Mouse (Mus musculus): ENCODE measurements around the gene Zmiz1. TPM values are rescaled to one million over a fixed set of nuclear protein-coding genes. Genes with fewer than 3 reads are reported as not detected.

Gene Zmiz1
- polyA plus RNA-seq, 1 experiment from 2014 or later = 55.5 TPM

DNA sequence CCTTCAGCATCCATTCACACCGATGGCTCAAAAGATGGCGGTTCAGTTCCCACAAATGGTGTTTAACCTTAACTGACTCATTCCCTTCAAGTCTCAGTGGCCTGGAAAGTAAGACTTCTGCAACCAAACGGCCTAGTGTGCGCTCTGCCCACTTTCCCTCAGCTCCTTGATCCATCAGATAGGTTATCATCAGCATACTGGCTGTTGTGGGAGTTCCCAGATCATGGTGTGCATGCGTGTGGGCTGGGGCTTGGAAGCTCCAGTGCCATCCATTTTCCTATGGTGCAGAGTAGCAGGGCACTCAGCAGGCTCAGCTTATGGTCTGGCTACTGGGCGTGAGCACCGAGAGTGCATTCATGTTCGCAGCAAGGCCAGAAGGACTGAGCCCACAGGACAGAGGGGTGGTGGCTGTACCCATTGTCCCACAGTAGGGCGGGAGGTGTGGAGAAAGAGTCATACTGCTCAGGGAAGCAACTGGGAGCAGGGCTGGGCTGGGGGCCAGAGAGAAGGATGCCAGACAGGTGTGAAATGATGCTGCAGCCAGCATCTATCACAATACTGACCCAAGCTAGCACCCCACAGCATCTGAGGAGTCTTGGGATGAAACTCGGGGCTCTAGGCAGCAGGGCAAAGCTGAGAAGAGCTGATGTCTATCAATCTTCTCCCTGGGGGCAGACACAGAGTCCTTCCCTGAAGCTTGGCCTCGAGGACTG, 33.7 kb downstream of the Zmiz1 start:
- DNase-seq (ENCODE audit: low spot score) = no peak
- Histone ChIP-seq H3K27me3 (ENCODE audit: low read depth, poor library complexity, severe bottlenecking) (no peaks in the 10 kb centered on the region), H3K4me3 (no peak overlapping the region), H3K36me3 (no peaks in the 10 kb centered on the region), H3K9me3 (replicated peaks) (no peaks in the 10 kb centered on the region), H3K27ac (no peak overlapping the region), H3K4me1 (peaks cover 97% of the 10 kb centered on the region)
- 84% methylated on average over 11 of the region's 11 CpGs for WGBS

DNA sequence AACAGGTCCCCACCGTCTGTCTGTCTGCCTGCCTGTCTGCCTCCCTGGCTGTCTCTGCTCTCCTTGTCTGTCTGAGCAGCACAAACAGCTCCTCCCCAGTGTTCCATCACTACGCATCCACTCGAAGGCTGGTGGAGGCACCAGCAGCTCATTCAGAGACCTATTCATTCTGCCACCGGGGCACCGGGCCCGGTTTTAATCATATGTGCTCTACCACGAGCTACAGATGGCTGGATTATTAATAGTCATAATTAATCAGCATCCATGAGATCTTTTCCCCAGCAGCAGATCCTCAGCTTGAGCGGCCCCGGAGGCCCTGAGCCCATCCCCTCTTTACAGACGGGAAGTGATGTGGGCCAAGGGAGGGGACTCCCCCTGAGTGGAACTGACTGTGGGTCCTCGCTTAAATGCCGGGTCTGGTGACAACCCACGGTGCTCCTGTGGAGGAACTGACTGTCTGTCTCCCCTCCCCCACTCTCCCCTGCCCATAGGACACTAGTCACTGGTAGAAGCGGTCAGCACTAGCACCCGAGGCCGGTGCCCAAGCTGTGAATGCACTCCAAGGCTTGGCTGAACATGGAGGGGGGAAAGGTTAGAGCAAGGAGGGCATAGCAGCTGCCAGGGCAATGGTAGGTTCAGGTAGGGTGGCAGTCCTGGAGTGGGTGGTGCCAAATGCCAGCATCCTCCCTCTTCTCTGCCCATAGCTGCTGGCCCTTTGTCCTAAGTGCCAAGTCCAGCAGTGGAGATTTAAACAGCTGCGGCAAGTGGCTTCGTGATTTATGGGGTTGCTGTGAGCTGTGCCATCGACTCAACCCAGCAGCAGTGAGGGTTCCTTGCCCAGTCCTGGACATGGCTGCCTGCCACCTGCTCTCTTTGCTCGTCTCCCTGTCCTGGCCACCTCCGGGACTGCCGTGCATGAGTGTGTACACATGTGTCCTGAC, 34.6 kb downstream of the Zmiz1 start:
- Histone ChIP-seq H3K27ac (no peak overlapping the region), H3K36me3 (no peaks in the 10 kb centered on the region), H3K27me3 (ENCODE audit: low read depth, poor library complexity, severe bottlenecking) (no peaks in the 10 kb centered on the region), H3K4me3 (no peak overlapping the region), H3K4me1 (peaks cover 99% of the 10 kb centered on the region), H3K9me3 (replicated peaks) (no peaks in the 10 kb centered on the region)
- WGBS = 78% methylated on average over 22 of the region's 22 CpGs
- no peak for DNase-seq (ENCODE audit: low spot score)

DNA sequence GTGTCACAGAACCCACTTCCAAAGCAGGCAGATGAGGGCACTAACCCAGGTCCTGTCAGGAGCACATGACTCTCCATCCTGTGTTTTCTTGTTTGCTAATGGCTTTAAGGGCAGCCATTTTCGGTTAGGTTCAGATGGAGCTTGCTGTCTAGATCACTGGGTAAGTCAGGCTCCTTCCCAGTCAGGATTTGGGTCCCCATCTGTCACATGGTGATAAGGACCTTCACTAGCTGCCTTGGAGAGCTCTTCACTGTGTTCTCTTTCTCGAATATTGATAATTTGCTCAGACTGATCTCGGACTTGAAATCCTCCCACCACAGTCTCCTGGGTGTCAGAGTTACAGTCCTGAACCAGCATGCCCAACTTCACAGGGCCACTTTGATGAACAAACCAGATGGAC, 35.8 kb downstream of the Zmiz1 start:
- Histone ChIP-seq H3K27ac (no peak overlapping the region), H3K4me1 (peaks cover 99% of the 10 kb centered on the region), H3K4me3 (no peak overlapping the region), H3K36me3 (0 out of 2 replicates have a peak, but pooled peaks cover 4% of the 10 kb centered on the region), H3K27me3 (ENCODE audit: low read depth, poor library complexity, severe bottlenecking) (no peaks in the 10 kb centered on the region), H3K9me3 (replicated peaks) (no peaks in the 10 kb centered on the region)
- 84% methylated on average over 3 of the region's 3 CpGs for WGBS
- no peak for DNase-seq (ENCODE audit: low spot score)

DNA sequence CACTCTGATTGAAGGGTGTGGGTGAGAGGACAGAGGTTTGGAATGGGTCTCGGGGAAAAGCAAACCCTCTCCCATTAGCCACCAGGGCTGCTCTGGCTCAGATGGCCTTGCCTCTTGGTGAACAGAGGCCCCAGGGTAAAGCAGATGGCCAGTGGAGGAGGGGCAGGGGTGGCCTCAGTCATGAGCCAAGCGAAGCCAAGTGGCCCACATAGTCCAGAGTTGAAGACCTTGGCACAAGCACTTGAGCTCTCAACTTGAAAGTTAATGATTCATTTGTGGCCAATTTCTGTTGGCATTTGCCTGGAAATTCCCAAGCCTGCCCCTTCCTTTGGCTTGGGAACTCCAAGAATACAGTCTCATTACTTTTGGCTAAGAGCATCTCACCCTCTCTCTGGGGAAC, 37.1 kb downstream of the Zmiz1 start:
- DNase-seq (ENCODE audit: low spot score) = no peak
- Histone ChIP-seq H3K27ac (no peak overlapping the region), H3K4me3 (no peak overlapping the region), H3K9me3 (replicated peaks) (no peaks in the 10 kb centered on the region), H3K27me3 (ENCODE audit: low read depth, poor library complexity, severe bottlenecking) (no peaks in the 10 kb centered on the region), H3K36me3 (0 out of 2 replicates have a peak, but pooled peaks cover 7% of the 10 kb centered on the region), H3K4me1 (peaks cover 99% of the 10 kb centered on the region)
- 92% methylated on average over 2 of the region's 2 CpGs for WGBS

DNA sequence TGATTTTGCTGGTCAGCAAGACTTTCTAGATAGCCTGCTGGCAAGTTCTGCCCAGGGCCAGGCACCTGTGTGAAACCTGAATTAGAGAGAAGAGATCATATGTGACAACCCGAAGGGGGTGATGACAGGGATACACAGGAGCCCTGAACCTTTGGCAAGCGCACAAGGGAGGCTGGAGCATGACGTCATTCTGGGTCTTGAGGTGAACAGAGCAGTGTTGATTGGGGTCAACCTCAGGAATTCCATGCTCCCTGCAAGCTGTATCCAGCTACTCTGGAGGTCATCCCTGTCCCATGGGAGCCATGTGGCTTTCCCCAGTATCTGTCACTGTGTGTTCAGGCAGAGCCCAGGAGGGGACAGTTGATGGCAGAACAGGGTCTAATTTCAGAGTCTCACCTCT, 38.0 kb downstream of the Zmiz1 start:
- no peaks in the 10 kb centered on the region for H3K9me3 ChIP-seq (replicated peaks)
- no peak overlapping the region for H3K27ac ChIP-seq
- H3K4me1 ChIP-seq = peaks cover 98% of the 10 kb centered on the region
- no peak for DNase-seq (ENCODE audit: low spot score)
- H3K36me3 ChIP-seq = peaks cover 7% of the 10 kb centered on the region; the same call in 1 of the 2 replicates
- no peak overlapping the region for H3K4me3 ChIP-seq
- WGBS = 60% methylated on average over 3 of the region's 3 CpGs
- H3K27me3 ChIP-seq (ENCODE audit: low read depth, poor library complexity, severe bottlenecking) = no peaks in the 10 kb centered on the region

DNA sequence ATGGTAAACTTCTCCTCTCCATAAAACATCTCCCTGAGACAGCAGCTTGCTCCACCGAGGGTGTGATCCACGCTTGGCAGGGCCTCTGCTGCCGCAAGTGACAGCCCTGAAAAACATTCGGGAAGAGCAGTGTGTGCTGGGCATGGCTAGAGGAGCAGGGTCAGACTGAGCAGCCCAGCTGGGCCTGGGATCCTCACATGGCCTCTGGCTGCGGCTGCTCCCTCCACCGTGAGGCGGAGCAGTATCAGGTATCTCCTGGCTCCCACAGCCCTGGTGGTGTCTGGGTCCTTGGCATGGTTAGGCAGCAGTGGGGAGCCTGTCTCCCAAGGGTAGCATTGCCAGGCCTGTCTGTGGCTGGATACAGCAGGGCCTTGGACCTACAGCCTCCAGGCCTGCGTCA, 38.6 kb downstream of the Zmiz1 start:
- peak overlapping the region; percentile 63 for H3K27ac ChIP-seq
- DNase-seq (ENCODE audit: low spot score) = no peak
- 11% methylated on average over 8 of the region's 8 CpGs for WGBS
- H3K27me3 ChIP-seq (ENCODE audit: low read depth, poor library complexity, severe bottlenecking) = no peaks in the 10 kb centered on the region
- no peak overlapping the region for H3K4me3 ChIP-seq
- peaks cover 13% of the 10 kb centered on the region for H3K36me3 ChIP-seq
- peaks cover 93% of the 10 kb centered on the region for H3K4me1 ChIP-seq
- H3K9me3 ChIP-seq (replicated peaks) = no peaks in the 10 kb centered on the region

DNA sequence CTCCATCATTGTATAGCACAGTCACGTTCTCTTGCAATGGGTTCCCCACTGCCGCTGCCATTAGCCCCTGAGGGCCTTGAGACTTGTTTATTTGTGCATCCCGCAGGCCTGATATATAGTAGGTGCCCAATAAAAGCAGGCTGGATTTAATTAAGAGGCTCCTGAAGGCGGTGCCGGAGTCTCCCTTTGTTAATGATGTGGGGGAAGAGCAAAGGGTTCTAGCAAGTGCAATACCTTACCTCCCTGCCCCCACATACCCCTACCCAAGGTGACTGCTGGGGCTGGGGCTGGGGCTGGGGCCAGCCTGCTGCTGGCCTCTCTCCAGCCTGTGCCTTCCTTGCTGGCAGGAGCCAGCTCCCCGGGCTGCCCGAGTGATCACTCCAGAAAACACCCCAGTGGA, 39.4 kb downstream of the Zmiz1 start:
- peak; percentile 51 for DNase-seq (ENCODE audit: low spot score)
- peak overlapping the region; percentile 63 for H3K27ac ChIP-seq
- H3K9me3 ChIP-seq (replicated peaks) = no peaks in the 10 kb centered on the region
- H3K36me3 ChIP-seq = peaks cover 21% of the 10 kb centered on the region
- peaks cover 85% of the 10 kb centered on the region for H3K4me1 ChIP-seq
- H3K27me3 ChIP-seq (ENCODE audit: low read depth, poor library complexity, severe bottlenecking) = no peaks in the 10 kb centered on the region
- H3K4me3 ChIP-seq = no peak overlapping the region
- 23% methylated on average over 7 of the region's 7 CpGs for WGBS

DNA sequence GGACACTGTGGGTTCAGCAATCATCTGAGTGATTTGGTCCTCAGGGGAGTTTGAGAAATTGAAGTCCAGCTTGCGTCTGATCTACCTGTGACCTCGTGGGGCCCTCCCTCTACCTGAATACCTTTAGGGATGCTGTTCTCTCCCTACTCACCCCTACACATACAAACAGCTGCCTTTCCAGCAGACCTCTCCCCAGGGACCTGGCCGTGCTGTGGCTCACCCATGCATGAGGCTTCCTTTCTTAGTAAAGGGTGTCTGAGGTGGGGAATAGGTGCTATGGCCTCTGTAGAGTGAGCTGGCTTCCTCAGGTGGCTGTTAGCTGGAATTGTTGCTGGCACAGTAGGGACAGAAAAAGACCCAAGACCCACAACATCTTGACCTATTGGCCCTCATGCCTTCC, 40.5 kb downstream of the Zmiz1 start:
- Histone ChIP-seq H3K4me3 (no peak overlapping the region), H3K27me3 (ENCODE audit: low read depth, poor library complexity, severe bottlenecking) (no peaks in the 10 kb centered on the region), H3K9me3 (replicated peaks) (no peaks in the 10 kb centered on the region), H3K36me3 (peaks cover 33% of the 10 kb centered on the region), H3K27ac (peak overlapping the region; percentile 63; the same call in 1 of the 2 replicates), H3K4me1 (peaks cover 81% of the 10 kb centered on the region)
- DNase-seq (ENCODE audit: low spot score) = no peak
- WGBS = 59% methylated on average over 3 of the region's 3 CpGs

DNA sequence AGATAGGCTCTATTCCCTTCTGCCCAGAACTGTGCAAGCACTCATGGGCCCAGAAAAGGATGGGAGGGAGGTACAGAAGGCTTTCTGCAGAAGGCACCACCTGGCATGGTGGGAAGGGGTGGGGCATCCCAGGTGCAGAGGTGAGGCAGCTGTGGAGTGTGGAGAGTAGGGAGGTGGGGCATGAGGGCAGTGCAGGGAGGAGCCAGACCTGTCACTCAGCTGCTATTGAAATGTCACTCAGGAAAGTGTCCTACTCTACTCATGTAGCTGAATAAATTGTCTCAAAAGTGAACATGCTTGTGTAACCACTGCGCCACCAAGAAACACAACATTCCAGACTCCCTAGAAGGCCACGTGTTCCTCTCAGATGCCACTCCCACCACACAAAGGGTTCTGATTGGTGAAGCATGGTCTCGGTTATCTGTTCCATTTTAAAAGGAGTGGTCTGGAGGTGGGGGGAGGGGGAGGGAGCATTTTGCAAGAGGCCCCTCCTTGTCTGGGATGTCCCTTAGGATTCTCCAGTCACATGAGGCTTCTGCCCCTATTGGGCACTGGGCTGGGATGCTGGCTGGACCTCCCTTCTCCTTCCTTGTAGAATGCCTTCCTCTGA, 41.6 kb downstream of the Zmiz1 start:
- Histone ChIP-seq H3K4me3 (no peak overlapping the region), H3K4me1 (peaks cover 81% of the 10 kb centered on the region), H3K27ac (no peak overlapping the region), H3K36me3 (peaks cover 44% of the 10 kb centered on the region), H3K9me3 (replicated peaks) (no peaks in the 10 kb centered on the region), H3K27me3 (ENCODE audit: low read depth, poor library complexity, severe bottlenecking) (no peaks in the 10 kb centered on the region)
- WGBS = 49% methylated on average over 3 of the region's 3 CpGs
- DNase-seq (ENCODE audit: low spot score) = no peak

DNA sequence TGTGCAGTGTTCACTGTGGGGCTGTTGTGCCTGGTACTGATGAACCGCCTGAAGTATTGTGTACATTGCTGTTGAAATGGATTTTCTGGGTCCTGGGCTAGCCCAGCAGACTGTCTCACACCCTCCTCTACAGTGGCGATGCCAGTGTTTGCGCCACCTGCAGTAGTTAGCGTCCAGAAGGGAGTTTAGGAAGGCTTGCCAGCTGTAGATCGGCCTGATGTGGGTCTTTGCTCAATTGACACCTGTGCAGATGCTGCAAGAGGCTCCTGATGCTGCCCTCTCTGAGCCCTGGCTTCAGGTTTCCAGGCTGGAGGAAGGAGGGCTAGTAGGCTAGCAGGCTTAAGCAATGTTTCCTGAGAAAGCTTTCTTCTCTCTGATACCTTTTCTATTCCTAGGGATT, 42.5 kb downstream of the Zmiz1 start:
- no peaks in the 10 kb centered on the region for H3K9me3 ChIP-seq (replicated peaks)
- no peak overlapping the region for H3K4me3 ChIP-seq
- H3K27me3 ChIP-seq (ENCODE audit: low read depth, poor library complexity, severe bottlenecking) = no peaks in the 10 kb centered on the region
- DNase-seq (ENCODE audit: low spot score) = no peak
- peaks cover 72% of the 10 kb centered on the region for H3K4me1 ChIP-seq
- 88% methylated on average over 5 of the region's 5 CpGs for WGBS
- H3K27ac ChIP-seq = no peak overlapping the region
- H3K36me3 ChIP-seq = peaks cover 52% of the 10 kb centered on the region

DNA sequence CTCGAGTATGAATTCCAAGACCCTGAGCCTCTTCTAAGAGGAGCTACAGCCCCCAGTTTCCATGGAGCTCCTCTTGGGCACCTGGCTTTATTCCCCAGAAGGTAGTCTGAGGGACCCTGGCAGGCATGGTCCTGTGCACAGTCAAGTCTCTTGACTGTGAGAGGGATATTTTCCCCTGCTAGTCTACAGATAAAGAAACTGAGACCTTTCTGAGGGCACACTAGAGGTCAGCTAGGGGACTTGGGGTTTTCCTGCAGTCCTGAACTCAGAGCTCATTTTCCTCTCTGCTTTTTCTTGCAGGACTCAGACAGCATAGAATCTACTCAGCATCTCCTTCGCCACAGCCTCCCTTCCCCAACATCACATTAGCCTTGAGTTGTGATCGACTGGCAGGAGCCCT, 43.4 kb downstream of the Zmiz1 start:
- Histone ChIP-seq H3K27ac (no peak overlapping the region), H3K27me3 (ENCODE audit: low read depth, poor library complexity, severe bottlenecking) (no peaks in the 10 kb centered on the region), H3K4me1 (peaks cover 64% of the 10 kb centered on the region), H3K9me3 (replicated peaks) (no peaks in the 10 kb centered on the region), H3K4me3 (no peak overlapping the region), H3K36me3 (peaks cover 61% of the 10 kb centered on the region)
- WGBS = 88% methylated on average over 3 of the region's 3 CpGs
- no peak for DNase-seq (ENCODE audit: low spot score)

DNA sequence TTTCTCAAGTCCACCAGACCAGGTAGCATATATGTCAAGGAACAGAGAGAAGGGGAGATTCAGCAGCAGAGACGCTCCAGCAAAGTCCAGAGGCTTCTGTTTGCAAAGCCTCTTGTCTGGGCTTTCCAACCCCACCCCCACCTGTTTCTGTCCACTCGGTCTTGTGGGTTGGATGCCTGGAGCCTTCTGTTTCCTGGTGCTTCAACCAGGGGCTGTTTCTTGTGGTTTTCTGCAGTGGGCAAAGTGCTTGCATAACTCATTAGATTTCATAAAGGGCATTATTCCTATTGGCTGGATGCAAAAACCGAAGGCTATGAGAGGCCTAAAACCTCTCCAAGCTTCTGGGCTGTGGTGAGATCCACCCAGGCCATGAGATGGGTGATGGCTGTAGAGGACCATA, 45.3 kb downstream of the Zmiz1 start:
- no peak overlapping the region; the same call in 1 of the 2 replicates for H3K27ac ChIP-seq
- peaks cover 54% of the 10 kb centered on the region for H3K4me1 ChIP-seq
- WGBS = 89% methylated on average over 3 of the region's 3 CpGs

DNA sequence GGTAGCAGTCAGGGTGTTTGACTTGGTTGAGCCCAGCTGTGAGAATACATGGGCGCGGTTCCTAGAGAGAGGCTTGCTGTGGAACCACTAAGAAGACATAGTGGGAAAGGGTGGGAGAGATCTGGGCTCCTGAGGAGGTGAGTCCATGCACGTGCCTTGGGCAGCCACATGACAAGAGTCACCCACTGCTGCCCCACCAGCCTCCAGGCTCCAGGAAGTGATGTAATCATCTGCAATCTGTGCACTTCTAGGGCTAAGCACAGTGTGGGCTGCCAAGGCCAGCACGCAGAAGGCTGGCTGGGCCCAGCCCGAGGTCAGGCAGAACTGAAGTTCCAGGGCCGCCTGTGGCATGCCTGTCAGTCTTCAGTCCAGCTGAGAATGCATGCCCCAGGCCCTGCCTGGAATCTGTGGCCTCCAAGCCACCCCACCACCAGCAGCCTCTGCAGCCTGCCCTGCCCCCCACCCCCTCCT, 46.3 kb downstream of the Zmiz1 start:
- 79% methylated on average over 6 of the region's 6 CpGs for WGBS
- Histone ChIP-seq H3K27ac (no peak overlapping the region), H3K27me3 (ENCODE audit: low read depth, poor library complexity, severe bottlenecking) (no peaks in the 10 kb centered on the region), H3K4me1 (peaks cover 54% of the 10 kb centered on the region), H3K9me3 (replicated peaks) (no peaks in the 10 kb centered on the region), H3K4me3 (no peak overlapping the region), H3K36me3 (peaks cover 83% of the 10 kb centered on the region)
- DNase-seq (ENCODE audit: low spot score) = no peak

More for the DNA sequence above, 45.3 kb downstream of the Zmiz1 start:
- peaks cover 80% of the 10 kb centered on the region for H3K36me3 ChIP-seq
- H3K9me3 ChIP-seq (replicated peaks) = no peaks in the 10 kb centered on the region
- no peak for DNase-seq (ENCODE audit: low spot score)
- no peaks in the 10 kb centered on the region for H3K27me3 ChIP-seq (ENCODE audit: low read depth, poor library complexity, severe bottlenecking)
- no peak overlapping the region for H3K4me3 ChIP-seq

Data from limb, embryonic 10.5 days (tissue).